Mouse (Mus musculus) lung, embryonic 14.5 days (tissue): ENCODE measurements around the gene Irf7. TPM values are rescaled to one million over a fixed set of nuclear protein-coding genes. Genes with fewer than 3 reads are reported as not detected.

Experiments
- ATAC-seq: fragments of 200-750 bp; cut with Nextera tagmentation; 2 replicates; pipeline ENCODE4 v1.8.0; 2017; ENCODE audit warnings: mild to moderate bottlenecking, moderate TSS enrichment, moderate library complexity; ENCODE audit not compliant: insufficient read depth
- DNase-seq: peaks from one replicate; pipeline ENCODE4 v3.0.0-alpha.2; 2015
- H3K27ac ChIP-seq: fragments of 300-500 bp; sonication (generic); 2 replicates; pipeline ENCODE4 v1.5.1; 2014; ENCODE audit warnings: low read depth, mild to moderate bottlenecking, moderate library complexity
- H3K27me3 ChIP-seq: fragments of 300-500 bp; sonication (generic); 2 replicates; pipeline ENCODE4 v1.6.1; 2014; ENCODE audit warnings: low read length, control low read depth; ENCODE audit not compliant: insufficient read depth
- H3K36me3 ChIP-seq: fragments of 300-500 bp; sonication (generic); 2 replicates; pipeline ENCODE4 v1.6.1; 2014; ENCODE audit warnings: control low read depth; ENCODE audit not compliant: insufficient read depth
- H3K4me1 ChIP-seq: fragments of 300-500 bp; sonication (generic); 2 replicates; pipeline ENCODE4 v1.6.1; 2014; ENCODE audit warnings: antibody characterized with exemption, control low read depth; ENCODE audit not compliant: insufficient read depth
- H3K4me2 ChIP-seq: fragments of 300-500 bp; sonication (generic); 2 replicates; pipeline ENCODE4 v1.6.1; 2014; ENCODE audit warnings: mild to moderate bottlenecking
- H3K4me3 ChIP-seq: fragments of 300-500 bp; sonication (generic); 2 replicates; pipeline ENCODE4 v1.5.1; 2014; ENCODE audit warnings: low read depth, low read length
- H3K9ac ChIP-seq: fragments of 300-500 bp; sonication (generic); 2 replicates; pipeline ENCODE4 v1.6.1; 2014
- H3K9me3 ChIP-seq: fragments of 300-500 bp; sonication (generic); 2 replicates; pipeline ENCODE4 v1.6.1; 2016; ENCODE audit warnings: low read depth, low read length, control low read depth
- CTCF ChIP-seq: IDR thresholded peaks from 2 replicates; pipeline ENCODE4 v1.5.1; 2016; ENCODE audit warnings: antibody characterized with exemption, low read depth
- WGBS: fragments of 180-500 bp; shearing (Covaris S2); extraction: QIAGEN DNeasy Blood & Tissue Kit; methylation state at CpG from one replicate; pipeline ENCODE4 v1.1.7; 2014; 5-methylcytosine and 5-hydroxymethylcytosine counted together
- polyA plus RNA-seq: library from polyadenylated mRNA; unstranded; fragments of >200 nt; fragmentation: Nextera tagmentation; extraction: Ambion mirVana; gene quantifications from 2 replicates; pipeline ENCODE4 v1.2.1, GENCODE M21; 2014

Gene Irf7
- polyA plus RNA-seq, 1 experiment from 2014 or later: 1.0 TPM

- no peak overlapping the region for H3K27ac ChIP-seq
- no peaks in the 10 kb centered on the region for H3K36me3 ChIP-seq
- H3K9me3 ChIP-seq: no peaks in the 10 kb centered on the region
- no peak overlapping the region for H3K9ac ChIP-seq
- DNase-seq (no peak), ATAC-seq (no peak)
- H3K4me2 ChIP-seq: no peak overlapping the region
- peaks cover 4% of the 10 kb centered on the region; the same call in 1 of the 2 replicates for H3K4me1 ChIP-seq
- H3K27me3 ChIP-seq: peaks cover 25% of the 10 kb centered on the region
- H3K4me3 ChIP-seq: no peak overlapping the region
- 82% methylated on average over 3 of the region's 3 CpGs for WGBS
- no peak for TF ChIP-seq CTCF
Measured at GRCm38 (mm10) chr7:141288042-141288441, 21.8 kb upstream of the Irf7 start.

DNA sequence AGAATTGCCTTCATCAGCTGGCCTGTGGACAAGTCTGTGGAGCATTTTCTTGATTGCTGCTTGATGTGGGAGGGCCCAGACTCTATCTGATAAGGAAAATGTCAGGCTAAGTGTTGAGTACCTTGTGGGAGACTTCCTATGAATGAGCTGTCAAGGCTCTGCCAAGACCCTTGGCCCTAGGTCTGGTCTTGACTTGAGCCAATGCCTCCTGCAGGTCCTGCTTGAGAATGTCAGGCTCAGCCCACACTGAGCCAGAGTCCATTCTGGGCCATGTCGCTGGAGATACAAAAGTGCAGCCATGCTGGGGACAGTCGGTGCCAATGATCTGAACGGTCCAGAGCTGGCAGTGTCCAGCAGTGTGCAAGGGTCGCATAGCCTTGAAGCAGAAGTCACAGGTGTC lies 16.5 kb upstream of the Irf7 start:
- DNase-seq (no peak), ATAC-seq (no peak)
- Histone ChIP-seq H3K27me3 (0 out of 2 replicates have a peak, but pooled peaks cover 6% of the 10 kb centered on the region), H3K4me3 (no peak overlapping the region), H3K36me3 (no peaks in the 10 kb centered on the region), H3K9me3 (no peaks in the 10 kb centered on the region), H3K4me1 (peaks cover 3% of the 10 kb centered on the region; the same call in 1 of the 2 replicates), H3K9ac (no peak overlapping the region), H3K27ac (no peak overlapping the region), H3K4me2 (no peak overlapping the region)
- WGBS: 86% methylated on average over 4 of the region's 4 CpGs
- no peak for TF ChIP-seq CTCF

- H3K4me2 ChIP-seq: no peak overlapping the region
- TF ChIP-seq CTCF: no peak
- no peak overlapping the region for H3K9ac ChIP-seq
- H3K27ac ChIP-seq: no peak overlapping the region
- 68% methylated on average over 6 of the region's 6 CpGs for WGBS
- H3K27me3 ChIP-seq: 0 out of 2 replicates have a peak, but pooled peaks cover 6% of the 10 kb centered on the region
- peaks cover 3% of the 10 kb centered on the region; the same call in 1 of the 2 replicates for H3K4me1 ChIP-seq
- H3K9me3 ChIP-seq: no peaks in the 10 kb centered on the region
- no peaks in the 10 kb centered on the region for H3K36me3 ChIP-seq
- ATAC-seq (no peak), DNase-seq (no peak)
- H3K4me3 ChIP-seq: no peak overlapping the region
Measured at GRCm38 (mm10) chr7:141281442-141281841, 15.2 kb upstream of the Irf7 start.

DNA sequence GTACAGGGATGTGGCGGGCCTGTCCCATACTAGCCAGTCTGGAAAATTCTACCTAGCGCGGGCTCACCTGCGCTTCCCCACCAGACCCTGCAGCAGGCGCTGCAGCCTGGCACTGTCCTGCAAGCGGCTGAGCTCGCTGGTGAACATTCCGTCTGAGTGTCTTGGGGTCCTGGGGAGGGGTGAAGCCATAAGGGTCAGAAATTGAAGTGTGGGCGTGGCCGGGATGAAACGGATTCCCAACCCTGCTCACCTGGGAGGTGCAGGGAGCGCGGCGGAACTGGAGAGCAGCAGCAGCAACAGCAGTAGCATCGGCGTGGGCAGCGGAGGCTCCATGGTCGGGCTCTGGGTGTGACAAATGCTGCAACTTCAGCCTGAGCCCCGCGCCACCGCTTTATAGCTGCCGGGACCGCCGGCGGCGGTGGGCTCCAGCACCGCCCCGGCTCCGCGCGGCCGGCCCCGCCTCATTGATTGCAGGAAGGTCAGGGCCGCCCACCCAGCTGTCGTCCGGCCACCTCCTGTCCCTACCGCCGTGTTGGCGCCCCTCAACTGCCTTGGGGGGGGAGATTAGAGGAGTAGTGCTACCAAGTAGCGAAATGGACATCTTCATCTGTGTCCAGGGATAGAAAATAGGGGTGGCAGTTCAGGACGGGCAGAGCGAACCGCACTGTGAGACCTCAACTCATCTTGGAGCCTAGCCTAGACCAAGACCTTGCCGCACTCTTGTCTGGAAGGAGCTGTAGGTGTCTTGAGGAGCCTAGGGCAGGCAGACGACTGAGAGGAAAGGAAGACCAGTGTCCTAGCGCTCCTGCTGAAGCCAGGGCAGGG lies 12.7 kb upstream of the Irf7 start, which contains the start of gene Sct:
Gene Sct, minus strand, starts transcription at position 368 of the 825 bp plus-strand sequence.
- Histone ChIP-seq H3K4me2 (peak within 1 kb of the TSS; percentile 97), H3K4me3 (peak within 1 kb of the TSS; percentile 44), H3K4me1 (peaks cover 3% of the 10 kb centered on the region; the same call in 1 of the 2 replicates), H3K27ac (no peak within 1 kb of the TSS), H3K36me3 (no peaks in the 10 kb centered on the region), H3K9me3 (no peaks in the 10 kb centered on the region), H3K9ac (peak within 1 kb of the TSS; percentile 49), H3K27me3 (0 out of 2 replicates have a peak, but pooled peaks cover 6% of the 10 kb centered on the region)
- 2% methylated on average over 46 of the region's 46 CpGs for WGBS
- ATAC-seq (peak; percentile 70), DNase-seq (peak; percentile 65)
- TF ChIP-seq CTCF: peak; percentile 69

DNA sequence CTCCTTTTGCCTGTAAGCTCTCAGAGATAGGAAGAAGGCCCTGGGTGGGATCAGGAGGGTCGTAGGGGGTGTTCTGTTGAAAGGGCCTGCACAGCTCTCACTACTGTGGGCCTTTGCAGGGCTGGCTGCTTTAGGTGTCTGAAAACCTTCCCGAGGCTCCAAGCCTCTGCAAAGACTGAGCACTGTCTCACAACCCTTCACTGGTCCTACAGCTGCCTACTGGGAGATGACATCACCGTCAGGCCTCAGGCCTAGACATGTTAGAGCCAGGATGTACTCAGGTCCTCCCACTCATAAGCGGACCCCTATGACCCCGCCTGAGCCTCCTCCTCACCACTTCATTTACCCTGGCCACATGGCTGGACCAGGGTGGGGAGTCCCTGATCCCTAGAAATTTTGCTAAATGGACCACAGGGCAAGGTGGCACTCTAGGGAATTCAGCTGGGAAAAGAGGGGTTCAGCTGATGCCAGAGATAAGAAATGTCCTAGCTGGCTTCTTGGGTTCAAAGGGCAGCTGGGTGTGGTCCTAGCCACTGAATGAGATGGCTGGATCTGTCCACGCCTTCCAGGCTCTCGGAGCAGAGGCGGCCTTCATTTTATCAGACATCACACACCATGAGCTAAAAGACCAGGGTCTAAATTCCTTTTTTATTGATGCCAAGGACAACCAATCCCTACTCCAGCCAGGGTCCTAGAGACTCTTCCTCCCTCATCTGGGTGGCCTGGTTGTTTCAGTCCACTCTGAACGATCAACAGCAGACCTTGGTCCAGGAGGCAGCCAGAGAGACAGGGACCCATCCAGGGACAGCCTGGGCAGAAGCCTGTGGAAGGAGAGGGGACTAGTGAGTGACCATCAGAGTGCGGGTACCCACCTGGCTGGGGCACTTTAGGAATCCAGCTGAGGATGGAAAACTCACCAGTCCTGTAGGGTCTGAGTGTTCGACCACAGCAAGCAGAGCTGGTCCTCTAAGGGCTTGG lies 11.7 kb upstream of the Irf7 start:
- Histone ChIP-seq H3K4me3 (0 out of 2 replicates have a peak overlapping the region, but pooled peaks have one; percentile 44), H3K9ac (no peak overlapping the region), H3K4me2 (peak overlapping the region; percentile 97), H3K27ac (no peak overlapping the region), H3K36me3 (no peaks in the 10 kb centered on the region), H3K4me1 (peaks cover 3% of the 10 kb centered on the region; the same call in 1 of the 2 replicates), H3K9me3 (no peaks in the 10 kb centered on the region), H3K27me3 (0 out of 2 replicates have a peak, but pooled peaks cover 6% of the 10 kb centered on the region)
- ATAC-seq (peak; percentile 15; the same call in 1 of the 2 replicates), DNase-seq (no peak)
- WGBS: 76% methylated on average over 11 of the region's 11 CpGs
- no peak for TF ChIP-seq CTCF

- WGBS: 62% methylated on average over 11 of the region's 11 CpGs
- Histone ChIP-seq H3K9me3 (no peaks in the 10 kb centered on the region), H3K27me3 (0 out of 2 replicates have a peak, but pooled peaks cover 6% of the 10 kb centered on the region), H3K4me3 (no peak within 1 kb of the TSS), H3K4me2 (no peak within 1 kb of the TSS), H3K4me1 (peaks cover 3% of the 10 kb centered on the region; the same call in 1 of the 2 replicates), H3K9ac (no peak within 1 kb of the TSS), H3K27ac (no peak within 1 kb of the TSS), H3K36me3 (no peaks in the 10 kb centered on the region)
- ATAC-seq (no peak), DNase-seq (no peak)
- no peak for TF ChIP-seq CTCF
Measured at GRCm38 (mm10) chr7:141276546-141276945, 10.3 kb upstream of the Irf7 start, which contains the start of gene Cdhr5. Gene Cdhr5, minus strand, starts transcription at chr7:141276786.
